Mouse (Mus musculus): ENCODE results near the gene Adgra3. TPM values are rescaled to one million over a fixed set of nuclear protein-coding genes. Genes with fewer than 3 reads are reported as not detected.

Adgra3 gene
- polyA plus RNA-seq, 1 experiment from 2014 or later: 9.8 TPM

DNA sequence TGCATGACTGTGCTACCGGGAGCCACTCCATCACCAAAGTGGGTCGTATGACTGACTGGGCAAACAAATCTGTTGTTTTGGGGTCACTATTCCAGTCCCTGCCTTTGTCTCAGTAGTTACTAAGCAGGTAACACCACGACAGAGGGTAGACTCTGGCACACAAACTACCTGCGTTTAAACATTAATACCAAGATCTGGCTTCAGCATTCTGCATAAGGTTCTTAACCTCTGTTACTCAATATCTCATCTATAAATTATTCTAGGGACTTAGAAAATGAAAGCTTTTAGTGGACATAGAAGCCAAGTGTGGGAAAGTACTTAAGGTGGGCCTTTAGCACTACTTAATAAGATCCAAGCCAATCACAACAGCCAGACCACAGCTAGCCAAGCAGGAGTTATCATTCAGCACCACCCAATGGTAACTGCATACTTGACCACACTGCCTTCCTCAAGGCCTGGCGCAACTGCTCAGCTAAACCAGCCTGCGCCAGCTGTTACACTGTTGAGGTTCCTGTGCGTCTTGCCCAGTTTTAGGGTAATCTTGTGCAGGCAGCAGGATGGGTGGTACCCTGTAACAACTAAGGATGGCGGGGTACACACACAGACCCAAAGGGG lies 23.8 kb downstream of the Adgra3 start:
- Histone ChIP-seq H3K4me2 (ENCODE audit: low read depth, low read length) (no peak overlapping the region), H3K4me1 (ENCODE audit: control insufficient read depth, insufficient read depth, low read length) (peaks cover 49% of the 10 kb centered on the region), H3K4me3 (ENCODE audit: low read length) (no peak overlapping the region), H3K9me3 (replicated peaks; ENCODE audit: control insufficient read depth, low read length) (no peaks in the 10 kb centered on the region), H3K27ac (ENCODE audit: low read length) (peak overlapping the region; percentile 84), H3K36me3 (ENCODE audit: control insufficient read depth, insufficient read depth) (no peaks in the 10 kb centered on the region), H3K27me3 (ENCODE audit: control insufficient read depth, insufficient read depth, low read length) (no peaks in the 10 kb centered on the region), H3K9ac (ENCODE audit: low read length) (no peak overlapping the region)
- 86% methylated on average over 8 of the region's 8 CpGs for WGBS
- no peak for ATAC-seq (replicated peaks; ENCODE audit: extremely low read depth, insufficient read depth, low FRiP score)

DNA sequence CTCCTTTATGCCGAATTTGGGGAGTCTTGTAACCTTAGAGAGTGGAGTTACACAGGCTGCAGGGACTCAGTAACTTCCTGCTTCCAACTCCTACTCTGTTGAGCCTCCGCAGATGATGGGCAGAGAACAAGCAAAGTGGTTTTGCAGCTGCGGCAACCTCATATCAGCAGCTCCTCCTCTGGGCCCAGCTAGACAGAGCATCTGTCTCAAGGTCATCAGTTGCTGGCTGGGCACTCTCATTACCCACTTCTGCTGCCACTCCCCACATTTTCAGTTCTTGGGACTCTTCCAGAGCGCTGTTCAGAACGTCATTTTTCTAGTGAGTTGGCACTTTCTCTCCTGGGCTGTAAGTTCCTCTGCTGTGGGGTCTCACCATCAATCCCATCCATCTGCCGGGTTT lies 24.6 kb downstream of the Adgra3 start:
- peak; percentile 86 for ATAC-seq (replicated peaks; ENCODE audit: extremely low read depth, insufficient read depth, low FRiP score)
- H3K9ac ChIP-seq (ENCODE audit: low read length): peak overlapping the region; percentile 38; the same call in 1 of the 2 replicates
- no peaks in the 10 kb centered on the region for H3K27me3 ChIP-seq (ENCODE audit: control insufficient read depth, insufficient read depth, low read length)
- no peaks in the 10 kb centered on the region for H3K36me3 ChIP-seq (ENCODE audit: control insufficient read depth, insufficient read depth)
- H3K27ac ChIP-seq (ENCODE audit: low read length): peak overlapping the region; percentile 84
- no peaks in the 10 kb centered on the region for H3K9me3 ChIP-seq (replicated peaks; ENCODE audit: control insufficient read depth, low read length)
- H3K4me1 ChIP-seq (ENCODE audit: control insufficient read depth, insufficient read depth, low read length): peaks cover 44% of the 10 kb centered on the region
- H3K4me2 ChIP-seq (ENCODE audit: low read depth, low read length): peak overlapping the region; percentile 22
- 31% methylated on average over 6 of the region's 6 CpGs for WGBS
- 0 out of 2 replicates have a peak overlapping the region, but pooled peaks have one; percentile 4 for H3K4me3 ChIP-seq (ENCODE audit: low read length)

DNA sequence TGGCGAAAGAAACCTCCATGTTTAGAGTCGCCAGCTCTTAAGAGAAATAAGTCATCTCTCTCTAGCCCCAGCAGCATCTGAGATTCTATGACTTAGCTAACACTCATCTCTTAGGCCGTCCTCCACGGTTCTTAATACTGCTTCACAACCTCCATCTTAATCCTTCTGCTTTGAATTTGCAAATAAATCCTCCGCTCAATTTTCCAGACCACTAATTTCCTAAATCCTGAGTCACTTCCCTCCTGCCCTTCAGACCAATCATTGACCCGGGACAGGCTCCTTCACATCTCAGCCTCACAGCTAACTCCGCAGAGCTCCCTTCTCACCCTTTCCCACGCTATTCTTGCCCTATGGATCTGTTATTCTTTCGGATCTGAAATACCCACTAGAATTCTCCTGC lies 25.1 kb downstream of the Adgra3 start:
- Histone ChIP-seq H3K27me3 (ENCODE audit: control insufficient read depth, insufficient read depth, low read length) (no peaks in the 10 kb centered on the region), H3K4me1 (ENCODE audit: control insufficient read depth, insufficient read depth, low read length) (peaks cover 42% of the 10 kb centered on the region), H3K4me3 (ENCODE audit: low read length) (no peak overlapping the region), H3K4me2 (ENCODE audit: low read depth, low read length) (peak overlapping the region; percentile 22), H3K27ac (ENCODE audit: low read length) (peak overlapping the region; percentile 84), H3K9me3 (replicated peaks; ENCODE audit: control insufficient read depth, low read length) (no peaks in the 10 kb centered on the region), H3K9ac (ENCODE audit: low read length) (peak overlapping the region; percentile 38; the same call in 1 of the 2 replicates), H3K36me3 (ENCODE audit: control insufficient read depth, insufficient read depth) (no peaks in the 10 kb centered on the region)
- no peak for ATAC-seq (replicated peaks; ENCODE audit: extremely low read depth, insufficient read depth, low FRiP score)
- 74% methylated on average over 9 of the region's 9 CpGs for WGBS

DNA sequence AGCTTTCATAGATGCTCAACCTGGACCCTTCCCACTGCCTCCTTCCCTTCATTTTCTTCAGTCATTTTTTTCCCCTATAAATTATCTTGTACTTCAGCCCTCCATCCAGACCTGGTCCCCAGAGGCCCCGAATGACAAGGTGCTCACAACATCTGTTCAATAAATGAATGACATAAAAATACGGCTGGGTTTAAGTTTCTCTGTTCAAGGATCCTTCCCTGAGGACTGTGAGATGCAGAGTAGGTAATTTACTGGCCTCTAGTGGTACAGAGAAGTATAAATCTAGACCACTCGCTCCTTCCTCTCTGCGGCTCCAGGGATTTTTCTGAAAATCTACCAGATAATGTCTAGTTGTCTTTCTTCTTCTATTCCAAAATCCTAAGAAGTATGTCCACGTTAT lies 26.5 kb downstream of the Adgra3 start:
- Histone ChIP-seq H3K27me3 (ENCODE audit: control insufficient read depth, insufficient read depth, low read length) (no peaks in the 10 kb centered on the region), H3K4me1 (ENCODE audit: control insufficient read depth, insufficient read depth, low read length) (peaks cover 40% of the 10 kb centered on the region)
- ATAC-seq (replicated peaks; ENCODE audit: extremely low read depth, insufficient read depth, low FRiP score): no peak

DNA sequence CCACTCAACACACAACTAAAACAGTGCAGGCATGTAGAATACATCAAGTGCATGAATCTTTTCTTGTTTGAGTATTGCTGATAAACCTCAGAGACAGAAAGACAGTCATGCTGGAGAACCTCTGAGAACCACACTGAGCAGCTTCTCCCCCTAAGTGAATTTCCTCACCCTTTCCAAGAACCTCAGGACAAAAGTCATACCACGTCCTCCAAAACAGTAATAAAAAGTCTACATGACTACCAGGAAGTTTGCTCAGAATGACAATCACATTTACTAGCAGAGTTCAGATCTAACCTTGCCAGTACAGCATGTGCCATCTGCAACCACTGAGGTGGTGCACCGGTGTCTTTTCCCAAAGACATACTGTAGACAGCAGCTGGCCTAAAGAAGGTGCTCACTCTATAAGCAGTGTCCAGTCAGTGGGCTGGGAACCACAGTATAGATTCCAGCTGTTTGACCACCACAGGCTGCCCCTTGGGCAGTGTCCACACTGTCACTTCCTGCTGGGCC lies 27.0 kb downstream of the Adgra3 start:
- Histone ChIP-seq H3K27ac (ENCODE audit: low read length) (no peak overlapping the region), H3K4me2 (ENCODE audit: low read depth, low read length) (no peak overlapping the region), H3K9me3 (replicated peaks; ENCODE audit: control insufficient read depth, low read length) (no peaks in the 10 kb centered on the region), H3K9ac (ENCODE audit: low read length) (no peak overlapping the region), H3K27me3 (ENCODE audit: control insufficient read depth, insufficient read depth, low read length) (no peaks in the 10 kb centered on the region), H3K4me3 (ENCODE audit: low read length) (no peak overlapping the region), H3K4me1 (ENCODE audit: control insufficient read depth, insufficient read depth, low read length) (peaks cover 41% of the 10 kb centered on the region), H3K36me3 (ENCODE audit: control insufficient read depth, insufficient read depth) (no peaks in the 10 kb centered on the region)
- no peak for ATAC-seq (replicated peaks; ENCODE audit: extremely low read depth, insufficient read depth, low FRiP score)
- 82% methylated on average over 2 of the region's 2 CpGs for WGBS

More for the DNA sequence above, 26.5 kb downstream of the Adgra3 start:
- H3K4me2 ChIP-seq (ENCODE audit: low read depth, low read length): no peak overlapping the region
- no peak overlapping the region for H3K9ac ChIP-seq (ENCODE audit: low read length)
- WGBS: 37% methylated on average over 5 of the region's 5 CpGs
- no peak overlapping the region for H3K4me3 ChIP-seq (ENCODE audit: low read length)
- no peaks in the 10 kb centered on the region for H3K9me3 ChIP-seq (replicated peaks; ENCODE audit: control insufficient read depth, low read length)
- no peak overlapping the region for H3K27ac ChIP-seq (ENCODE audit: low read length)
- no peaks in the 10 kb centered on the region for H3K36me3 ChIP-seq (ENCODE audit: control insufficient read depth, insufficient read depth)

DNA sequence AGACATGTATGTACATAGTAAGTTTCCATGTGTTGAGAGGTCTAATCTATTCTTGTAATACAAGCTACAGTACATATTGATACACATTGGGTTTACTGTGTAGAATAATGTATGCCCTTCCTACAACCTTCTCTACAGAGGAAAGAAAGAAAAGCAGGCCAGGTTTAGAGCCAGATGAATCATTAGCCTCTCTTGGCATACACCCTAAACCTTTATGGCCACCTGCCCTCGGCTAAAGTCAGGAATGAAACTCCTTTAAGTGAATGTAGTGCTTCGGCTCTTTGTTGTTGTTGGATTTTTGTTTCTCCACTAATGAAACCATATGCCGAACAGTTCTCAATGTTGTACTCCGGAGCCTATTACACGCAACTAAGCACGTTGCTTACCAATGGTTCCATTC lies 27.5 kb downstream of the Adgra3 start:
- 92% methylated on average over 6 of the region's 6 CpGs for WGBS
- no peak overlapping the region for H3K27ac ChIP-seq (ENCODE audit: low read length)
- no peaks in the 10 kb centered on the region for H3K36me3 ChIP-seq (ENCODE audit: control insufficient read depth, insufficient read depth)
- H3K9me3 ChIP-seq (replicated peaks; ENCODE audit: control insufficient read depth, low read length): no peaks in the 10 kb centered on the region
- H3K4me1 ChIP-seq (ENCODE audit: control insufficient read depth, insufficient read depth, low read length): peaks cover 43% of the 10 kb centered on the region
- H3K4me2 ChIP-seq (ENCODE audit: low read depth, low read length): no peak overlapping the region
- no peak overlapping the region for H3K9ac ChIP-seq (ENCODE audit: low read length)
- H3K27me3 ChIP-seq (ENCODE audit: control insufficient read depth, insufficient read depth, low read length): no peaks in the 10 kb centered on the region
- H3K4me3 ChIP-seq (ENCODE audit: low read length): no peak overlapping the region
- ATAC-seq (replicated peaks; ENCODE audit: extremely low read depth, insufficient read depth, low FRiP score): no peak

DNA sequence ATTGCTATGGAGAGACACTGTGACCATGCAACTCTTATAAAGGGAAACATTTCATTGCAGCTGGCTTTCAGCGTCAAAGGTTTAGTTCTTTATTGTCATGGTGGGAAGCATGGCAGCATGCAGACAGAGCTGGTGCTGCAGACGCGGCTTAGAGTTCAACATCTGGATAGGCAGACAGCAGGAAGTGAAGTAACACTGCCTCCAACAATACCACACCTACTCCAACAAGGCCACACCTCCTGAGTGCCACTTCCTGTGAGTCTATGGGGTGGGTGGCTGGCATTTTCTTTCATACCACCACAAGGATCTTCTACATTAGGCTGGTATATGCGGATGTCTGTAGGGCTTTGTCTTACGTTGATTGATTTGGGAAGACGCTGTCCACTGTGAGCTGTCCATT lies 29.1 kb downstream of the Adgra3 start:
- no peaks in the 10 kb centered on the region for H3K9me3 ChIP-seq (replicated peaks; ENCODE audit: control insufficient read depth, low read length)
- H3K27ac ChIP-seq (ENCODE audit: low read length): no peak overlapping the region
- no peaks in the 10 kb centered on the region for H3K36me3 ChIP-seq (ENCODE audit: control insufficient read depth, insufficient read depth)
- H3K4me1 ChIP-seq (ENCODE audit: control insufficient read depth, insufficient read depth, low read length): peaks cover 40% of the 10 kb centered on the region
- WGBS: 93% methylated on average over 6 of the region's 6 CpGs
- no peak overlapping the region for H3K4me3 ChIP-seq (ENCODE audit: low read length)
- ATAC-seq (replicated peaks; ENCODE audit: extremely low read depth, insufficient read depth, low FRiP score): no peak
- H3K27me3 ChIP-seq (ENCODE audit: control insufficient read depth, insufficient read depth, low read length): no peaks in the 10 kb centered on the region
- H3K9ac ChIP-seq (ENCODE audit: low read length): no peak overlapping the region
- H3K4me2 ChIP-seq (ENCODE audit: low read depth, low read length): no peak overlapping the region

DNA sequence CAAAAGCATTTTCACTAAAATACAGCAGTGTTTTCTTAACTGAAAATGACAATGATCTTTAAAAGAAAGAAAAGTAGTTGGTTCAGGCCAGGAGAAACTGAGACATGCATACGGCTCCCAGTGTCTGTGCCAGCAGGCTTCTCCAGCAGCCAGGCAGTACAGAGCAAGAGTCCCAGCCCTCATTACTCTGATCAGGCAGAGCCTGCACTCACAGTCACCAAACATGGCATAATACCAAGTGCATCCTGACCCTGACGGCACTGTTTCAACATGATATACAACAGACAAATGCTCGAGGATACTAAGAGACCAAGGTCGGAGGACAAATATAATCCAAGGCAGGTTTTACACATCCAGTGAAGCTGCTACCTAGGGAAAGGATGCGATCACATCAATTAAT lies 31.2 kb downstream of the Adgra3 start:
- H3K4me3 ChIP-seq (ENCODE audit: low read length): no peak overlapping the region
- H3K36me3 ChIP-seq (ENCODE audit: control insufficient read depth, insufficient read depth): peaks cover 10% of the 10 kb centered on the region; the same call in 1 of the 2 replicates
- H3K27me3 ChIP-seq (ENCODE audit: control insufficient read depth, insufficient read depth, low read length): no peaks in the 10 kb centered on the region
- H3K9ac ChIP-seq (ENCODE audit: low read length): no peak overlapping the region
- H3K4me1 ChIP-seq (ENCODE audit: control insufficient read depth, insufficient read depth, low read length): peaks cover 29% of the 10 kb centered on the region
- 39% methylated on average over 5 of the region's 5 CpGs for WGBS
- peak overlapping the region; percentile 40 for H3K27ac ChIP-seq (ENCODE audit: low read length)
- H3K4me2 ChIP-seq (ENCODE audit: low read depth, low read length): no peak overlapping the region
- no peaks in the 10 kb centered on the region for H3K9me3 ChIP-seq (replicated peaks; ENCODE audit: control insufficient read depth, low read length)
- no peak for ATAC-seq (replicated peaks; ENCODE audit: extremely low read depth, insufficient read depth, low FRiP score)

DNA sequence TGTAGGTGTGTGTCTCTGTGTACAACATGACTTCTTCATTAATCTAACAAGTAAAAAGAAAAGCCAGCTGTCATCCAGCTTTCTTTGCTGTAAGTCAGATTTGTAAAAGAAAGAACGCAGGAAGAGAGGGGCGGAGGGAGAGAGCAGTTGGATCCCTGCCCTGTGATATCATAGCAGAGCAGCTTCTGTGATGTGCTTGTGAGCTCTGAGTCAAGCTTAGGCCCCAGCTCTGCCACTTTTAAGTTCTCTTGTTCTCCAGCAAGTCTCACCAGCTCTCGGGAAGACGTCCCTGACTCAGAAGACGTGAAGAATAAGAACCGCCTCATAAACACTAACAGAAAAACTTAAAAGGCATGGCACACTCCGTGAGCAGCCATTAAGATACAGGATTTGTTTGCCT lies 31.8 kb downstream of the Adgra3 start:
- Histone ChIP-seq H3K27ac (ENCODE audit: low read length) (peak overlapping the region; percentile 40), H3K36me3 (ENCODE audit: control insufficient read depth, insufficient read depth) (peaks cover 11% of the 10 kb centered on the region; the same call in 1 of the 2 replicates)
- WGBS: 32% methylated on average over 7 of the region's 7 CpGs

More for the DNA sequence above, 31.8 kb downstream of the Adgra3 start:
- Histone ChIP-seq H3K4me2 (ENCODE audit: low read depth, low read length) (no peak overlapping the region), H3K9me3 (replicated peaks; ENCODE audit: control insufficient read depth, low read length) (no peaks in the 10 kb centered on the region), H3K4me1 (ENCODE audit: control insufficient read depth, insufficient read depth, low read length) (peaks cover 26% of the 10 kb centered on the region), H3K4me3 (ENCODE audit: low read length) (no peak overlapping the region), H3K9ac (ENCODE audit: low read length) (no peak overlapping the region), H3K27me3 (ENCODE audit: control insufficient read depth, insufficient read depth, low read length) (no peaks in the 10 kb centered on the region)
- ATAC-seq (replicated peaks; ENCODE audit: extremely low read depth, insufficient read depth, low FRiP score): peak; percentile 39; the same call in 1 of the 2 replicates
